Mouse (Mus musculus) spleen, adult 2 months (tissue): ENCODE results near the gene Trim26. TPM values are rescaled to one million over a fixed set of nuclear protein-coding genes. Genes with fewer than 3 reads are reported as not detected.
"Not testable (repeated sequence)": the region's sequence is repeated elsewhere in the genome, so short reads cannot be mapped to it uniquely, and the experiment has no call there.

ENCODE experiments used
- DNase-seq, 2 experiments: peaks; one replicate each; pipeline versions ENCODE4 v3.0.0 to v3.0.0-alpha.2; 2012 to 2021; ENCODE audit warnings: low spot score in 2 of 2, low read depth in 1 of 2
- H3K27ac ChIP-seq: fragments of 200-500 bp; 2 replicates; pipeline ENCODE4 v1.5.1; 2012; ENCODE audit warnings: low read length, inconsistent platforms; ENCODE audit not compliant: insufficient read depth
- H3K27me3 ChIP-seq: fragments of 200-500 bp; 2 replicates; pipeline ENCODE4 v1.6.1; 2012; ENCODE audit warnings: mild to moderate bottlenecking, moderate library complexity, low read length, inconsistent platforms; ENCODE audit not compliant: control insufficient read depth, insufficient read depth
- H3K36me3 ChIP-seq: fragments of 200-500 bp; 2 replicates; pipeline ENCODE4 v1.6.1; 2012; ENCODE audit warnings: mild to moderate bottlenecking, low read length, inconsistent platforms; ENCODE audit not compliant: control insufficient read depth, insufficient read depth
- H3K4me1 ChIP-seq: fragments of 200-500 bp; 2 replicates; pipeline ENCODE4 v1.6.1; 2011; ENCODE audit warnings: inconsistent platforms; ENCODE audit not compliant: control insufficient read depth, insufficient read depth, insufficient read length
- H3K4me3 ChIP-seq: fragments of 200-500 bp; 2 replicates; pipeline ENCODE4 v1.5.1; 2011; ENCODE audit warnings: mild to moderate bottlenecking, inconsistent platforms; ENCODE audit not compliant: insufficient read depth, insufficient read length; ENCODE audit errors: extremely low read depth
- CTCF ChIP-seq: fragments of 200-500 bp; IDR thresholded peaks from 2 replicates; pipeline ENCODE4 v1.5.1; 2011; ENCODE audit warnings: mild to moderate bottlenecking, inconsistent platforms; ENCODE audit not compliant: insufficient read depth, insufficient read length, insufficient replicate concordance; ENCODE audit errors: extremely low read depth
- POLR2A ChIP-seq: fragments of 200-500 bp; IDR thresholded peaks from 2 replicates; pipeline ENCODE4 v1.6.1; 2011; ENCODE audit warnings: low read depth, low read length, inconsistent platforms
- WGBS: fragments of 180-500 bp; shearing (Covaris S2); methylation state at CpG from one replicate; pipeline ENCODE4 v1.1.7; 2018; 5-methylcytosine and 5-hydroxymethylcytosine counted together
- polyA plus RNA-seq: library from polyadenylated mRNA; depleted of rRNA; stranded (reverse); fragments of >200 nt; gene quantifications from 2 replicates; pipeline ENCODE4 v1.2.3, GENCODE M21; 2012

Trim26 gene
- polyA plus RNA-seq, 1 experiment: 55.6 TPM

DNA sequence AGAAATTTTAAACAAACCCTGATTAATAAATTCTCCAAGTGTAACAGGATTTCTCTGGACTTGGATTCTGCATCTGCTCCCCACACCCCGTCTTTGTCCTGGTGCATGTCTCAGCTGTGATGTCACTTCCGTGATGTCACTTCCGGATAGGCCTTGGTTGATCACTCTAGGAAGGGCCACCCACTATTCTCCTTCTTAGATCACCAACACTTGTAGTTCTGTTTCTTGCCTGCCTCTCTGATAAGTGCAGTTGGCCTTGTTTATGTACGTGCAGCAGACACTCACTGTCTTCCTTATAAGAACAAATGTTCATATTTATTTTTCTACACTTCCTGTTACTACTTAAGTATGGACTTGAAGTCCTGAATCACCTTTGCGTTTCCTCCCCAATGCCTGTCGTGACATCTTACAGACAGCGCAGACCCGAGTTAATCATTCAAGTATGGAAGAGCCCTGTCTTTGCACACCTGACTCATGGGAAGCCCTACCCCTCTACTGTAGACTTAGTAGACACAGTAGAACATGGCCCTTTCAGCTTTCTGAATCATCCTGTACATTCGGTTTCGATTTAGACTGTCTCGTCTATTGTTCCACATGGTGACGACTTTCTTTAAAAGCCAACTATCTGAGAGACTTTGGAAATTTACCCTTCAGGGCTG is 48.3 kb downstream of the Trim26 start:
- TF ChIP-seq CTCF (no peak), POLR2A (no peak)
- H3K27ac ChIP-seq: no peak overlapping the region
- H3K4me3 ChIP-seq: no peak overlapping the region
- no peaks in the 10 kb centered on the region for H3K27me3 ChIP-seq
- no peak for DNase-seq
- no peaks in the 10 kb centered on the region for H3K36me3 ChIP-seq
- no peaks in the 10 kb centered on the region for H3K4me1 ChIP-seq
- WGBS: 89% methylated on average over 12 of the region's 12 CpGs

DNA sequence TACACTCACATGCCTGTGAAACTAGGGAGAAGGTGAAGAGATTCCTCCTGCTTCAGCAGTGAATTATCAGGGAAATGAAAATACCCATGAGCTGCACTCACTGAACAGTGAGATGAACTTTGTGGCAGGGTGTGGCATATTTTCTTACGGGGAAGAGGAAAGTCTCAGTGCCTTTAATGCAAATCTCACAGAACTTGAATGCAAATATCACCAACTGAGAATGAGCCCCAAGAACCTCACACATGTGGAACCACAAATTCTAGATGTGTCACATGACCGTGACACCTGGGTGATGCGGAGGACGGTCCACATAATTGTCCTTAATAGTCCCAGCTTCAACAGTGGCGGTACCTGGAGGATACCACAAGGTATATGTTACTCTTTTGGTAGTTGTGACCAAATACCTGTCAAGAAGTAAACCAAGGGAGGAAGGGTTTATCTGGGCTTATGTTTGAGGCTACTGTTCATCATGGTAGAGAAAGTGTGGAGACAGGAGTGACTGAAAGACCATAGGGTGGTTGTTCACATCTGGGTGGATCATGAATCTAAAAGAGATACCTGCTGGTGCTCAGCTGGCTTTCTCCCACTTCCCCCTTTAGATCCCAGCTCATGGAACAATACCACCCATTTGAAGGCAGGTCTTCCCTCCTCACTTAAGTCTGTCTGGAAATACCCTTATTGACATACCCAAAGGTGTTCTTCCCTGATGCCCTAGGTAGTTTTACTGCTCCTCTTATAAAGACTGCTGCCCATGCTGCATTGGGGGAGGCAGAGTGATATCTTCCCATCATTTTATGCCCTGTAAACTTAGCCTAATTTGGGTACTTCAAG is 53.4 kb downstream of the Trim26 start, which contains the start of gene Trim40:
TSS of gene Trim40 (minus strand) at position 51 of the 831 bp plus-strand sequence.
- TF ChIP-seq CTCF: no peak
- no peak for TF ChIP-seq POLR2A

DNA sequence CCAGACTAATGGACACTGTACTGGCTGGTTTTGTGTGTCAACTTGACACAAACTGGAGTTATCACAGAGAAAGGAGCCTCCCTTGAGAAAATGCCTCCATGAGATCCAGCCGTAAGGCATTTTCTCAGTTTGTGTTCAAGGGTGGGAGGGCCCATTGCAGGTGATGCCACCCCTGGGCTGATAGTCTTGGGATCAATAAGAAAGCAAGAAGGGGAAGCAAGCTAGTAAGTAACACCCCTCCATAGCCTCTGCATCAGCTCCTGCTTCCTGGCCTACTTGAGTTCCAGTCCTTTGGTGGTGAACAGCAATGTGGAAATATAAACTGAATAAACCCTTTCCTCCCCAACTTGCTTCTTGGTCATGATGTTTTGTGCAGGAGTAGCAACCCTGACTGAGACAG is 54.6 kb downstream of the Trim26 start:
- WGBS: 95% methylated on average over 1 of the region's 1 CpGs
- not testable (repeated sequence) for DNase-seq, H3K4me1 ChIP-seq, H3K27me3 ChIP-seq, H3K36me3 ChIP-seq, H3K27ac ChIP-seq, H3K4me3 ChIP-seq

More for the DNA sequence above, 53.4 kb downstream of the Trim26 start, which contains the start of gene Trim40:
- no peak within 1 kb of the TSS for H3K27ac ChIP-seq
- WGBS: 81% methylated on average over 5 of the region's 5 CpGs
- no peaks in the 10 kb centered on the region for H3K27me3 ChIP-seq
- no peaks in the 10 kb centered on the region for H3K4me1 ChIP-seq
- H3K4me3 ChIP-seq: no peak within 1 kb of the TSS
- DNase-seq: no peak
- H3K36me3 ChIP-seq: no peaks in the 10 kb centered on the region

DNA sequence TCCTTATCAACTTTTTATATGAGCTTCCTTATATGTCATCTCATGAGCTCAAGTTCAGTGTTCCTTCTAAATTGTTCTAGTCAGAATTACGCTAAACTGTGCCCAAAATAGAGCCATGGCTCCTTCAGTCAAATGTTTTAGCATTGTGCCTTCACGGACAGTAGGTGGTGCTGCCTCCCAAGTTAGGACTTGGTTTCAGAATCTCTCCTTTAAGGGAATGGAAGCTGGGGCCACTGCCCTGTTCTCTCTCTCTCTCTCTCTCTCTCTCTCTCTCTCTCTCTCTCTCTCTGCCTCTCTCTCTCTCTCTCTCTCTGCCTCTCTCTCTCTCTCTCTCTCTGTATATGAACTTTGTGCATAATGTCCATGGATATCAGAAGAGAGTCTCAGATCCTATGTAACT is 55.4 kb downstream of the Trim26 start:
- peak in 1 of 2 experiments; percentile 23 for DNase-seq
- Histone ChIP-seq H3K4me3 (no peak overlapping the region), H3K27ac (no peak overlapping the region), H3K36me3 (no peaks in the 10 kb centered on the region), H3K27me3 (no peaks in the 10 kb centered on the region), H3K4me1 (no peaks in the 10 kb centered on the region)
- peak; percentile 48; the same call in 1 of the 2 replicates for TF ChIP-seq CTCF
- TF ChIP-seq POLR2A: no peak
- 3% methylated on average over 2 of the region's 2 CpGs for WGBS

GRCm38 (mm10) chr17:36893387-36893786 is 56.5 kb downstream of the Trim26 start:
- no peaks in the 10 kb centered on the region for H3K27me3 ChIP-seq
- H3K36me3 ChIP-seq: no peaks in the 10 kb centered on the region
- no peak for TF ChIP-seq CTCF
- no peak for TF ChIP-seq POLR2A
- no peaks in the 10 kb centered on the region for H3K4me1 ChIP-seq
- 43% methylated on average over 5 of the region's 5 CpGs for WGBS
- no peak for DNase-seq
- H3K4me3 ChIP-seq: no peak overlapping the region
- H3K27ac ChIP-seq: no peak overlapping the region

DNA sequence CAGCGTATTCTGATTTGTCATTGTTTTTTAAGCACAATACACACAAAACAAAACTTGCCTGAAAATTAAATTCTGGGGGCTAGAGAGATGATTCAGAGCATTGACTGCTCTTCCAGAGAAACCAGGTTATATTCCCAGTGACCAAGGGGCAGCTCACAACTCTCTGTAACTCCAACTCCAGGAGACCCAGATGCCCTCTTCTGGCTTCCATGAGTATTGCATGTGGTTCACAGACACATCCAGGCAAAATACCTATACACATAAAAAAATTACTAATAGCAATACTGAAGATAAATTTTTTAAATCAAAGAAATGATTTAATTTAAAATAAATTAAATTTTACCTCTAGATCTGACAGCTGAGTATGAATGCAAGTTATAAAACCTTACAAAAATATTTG is 59.6 kb downstream of the Trim26 start:
- 88% methylated on average over 1 of the region's 1 CpGs for WGBS
- TF ChIP-seq CTCF: peak; percentile 18; the same call in 1 of the 2 replicates
- TF ChIP-seq POLR2A: no peak
- no peak overlapping the region for H3K27ac ChIP-seq
- H3K27me3 ChIP-seq: no peaks in the 10 kb centered on the region
- DNase-seq: no peak
- H3K4me1 ChIP-seq: no peaks in the 10 kb centered on the region
- H3K4me3 ChIP-seq: no peak overlapping the region
- H3K36me3 ChIP-seq: no peaks in the 10 kb centered on the region

GRCm38 (mm10) chr17:36897065-36897464 is 60.1 kb downstream of the Trim26 start:
- no peak overlapping the region for H3K27ac ChIP-seq

More at GRCm38 (mm10) chr17:36897065-36897464, 60.1 kb downstream of the Trim26 start:
- no peaks in the 10 kb centered on the region for H3K27me3 ChIP-seq
- DNase-seq: no peak
- no peak for TF ChIP-seq CTCF
- TF ChIP-seq POLR2A: no peak
- H3K4me3 ChIP-seq: no peak overlapping the region
- H3K36me3 ChIP-seq: no peaks in the 10 kb centered on the region
- H3K4me1 ChIP-seq: no peaks in the 10 kb centered on the region
